Mouse (Mus musculus): ENCODE measurements around the gene a.

a gene

DNA sequence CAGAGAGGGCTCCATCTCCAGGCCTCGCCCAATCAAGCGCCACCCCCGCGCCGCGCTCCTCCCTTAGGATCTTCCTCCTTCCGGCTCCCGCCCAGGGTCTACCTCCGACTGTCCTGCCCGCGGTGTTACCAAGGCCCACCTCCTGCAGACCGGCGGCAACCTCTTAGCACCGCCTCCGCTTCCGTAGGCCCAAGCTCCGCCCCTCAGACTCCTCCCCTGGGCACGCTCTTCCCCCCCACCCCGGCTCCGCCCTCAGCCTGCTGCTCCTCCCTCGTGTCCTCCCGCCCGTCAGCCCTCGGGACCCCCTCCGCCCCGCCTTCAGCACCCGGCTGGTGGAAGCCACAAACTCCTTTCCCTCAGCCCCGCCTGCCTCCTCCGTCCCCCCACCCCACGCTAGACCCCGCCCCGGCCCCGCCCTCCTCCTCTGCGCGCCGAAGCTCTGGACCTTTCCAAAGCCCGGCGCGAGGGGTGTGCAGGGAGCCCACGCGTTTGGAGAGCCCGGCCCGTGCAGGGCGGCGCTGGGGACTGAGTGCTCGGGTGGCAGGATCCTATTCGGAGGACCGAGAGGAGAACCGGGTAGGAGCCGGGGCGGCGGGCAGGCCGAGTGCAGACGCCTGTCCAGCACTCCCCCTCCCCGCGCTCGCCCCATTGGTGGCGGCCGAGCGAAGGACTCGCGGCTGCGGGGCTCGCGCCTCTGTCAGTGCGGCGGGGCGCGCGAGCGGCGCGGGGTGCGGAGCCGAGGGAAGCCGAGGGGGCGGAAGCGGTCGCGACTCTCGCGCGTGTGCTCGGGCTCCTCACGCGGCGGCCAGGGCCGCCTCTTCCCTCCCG lies at the start of gene a, which contains the start of gene Raly:
TSS of gene a (plus strand) at position 747 of the 828 bp plus-strand sequence.
TSS of gene Raly (plus strand) at position 441 of the 828 bp plus-strand sequence.
- DNase-seq, result peak; percentile 98

DNA sequence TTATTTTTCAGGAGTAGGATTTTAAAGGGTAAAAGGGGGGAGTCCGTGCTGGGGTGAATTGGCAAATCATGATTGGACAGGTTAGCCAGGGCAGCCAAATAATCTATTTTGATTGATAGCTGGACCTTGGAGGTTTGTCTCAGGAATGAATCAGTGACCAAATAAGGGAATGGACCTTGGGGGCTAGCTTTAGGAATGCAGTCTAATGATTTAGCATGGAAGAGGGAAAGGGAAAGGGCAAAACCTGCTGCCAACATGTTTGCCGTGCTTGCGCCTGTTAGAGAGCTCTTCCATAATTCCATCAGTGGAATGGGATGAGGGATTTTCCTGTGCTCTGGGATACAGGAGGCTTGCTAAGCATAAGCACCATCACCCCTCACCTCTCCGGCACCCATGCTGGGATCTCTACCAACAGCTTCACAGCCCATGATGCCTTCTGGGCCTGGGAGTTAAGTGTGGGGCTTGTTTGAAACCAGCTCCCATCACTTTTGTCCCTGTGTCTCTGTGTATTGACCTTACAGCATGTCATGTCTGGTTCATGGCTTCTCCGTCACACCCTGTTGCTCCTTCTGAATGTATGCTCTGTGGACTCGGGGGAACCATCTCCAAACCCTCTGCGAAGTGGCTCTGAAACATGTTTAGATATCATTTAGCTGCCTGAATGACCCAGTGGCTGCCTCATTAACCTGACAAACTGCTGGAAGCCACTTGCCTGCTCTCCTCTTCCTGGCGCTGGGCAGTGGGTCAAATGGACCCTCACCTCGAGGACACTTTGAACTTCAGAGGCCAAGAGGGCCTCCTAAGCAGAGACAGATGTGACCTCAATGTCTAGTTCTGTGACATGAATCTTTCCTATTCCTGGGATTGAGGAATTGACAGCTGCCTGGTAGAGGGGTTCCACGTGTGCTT lies 48.0 kb upstream of the a start:
- DNase-seq, result no peak

DNA sequence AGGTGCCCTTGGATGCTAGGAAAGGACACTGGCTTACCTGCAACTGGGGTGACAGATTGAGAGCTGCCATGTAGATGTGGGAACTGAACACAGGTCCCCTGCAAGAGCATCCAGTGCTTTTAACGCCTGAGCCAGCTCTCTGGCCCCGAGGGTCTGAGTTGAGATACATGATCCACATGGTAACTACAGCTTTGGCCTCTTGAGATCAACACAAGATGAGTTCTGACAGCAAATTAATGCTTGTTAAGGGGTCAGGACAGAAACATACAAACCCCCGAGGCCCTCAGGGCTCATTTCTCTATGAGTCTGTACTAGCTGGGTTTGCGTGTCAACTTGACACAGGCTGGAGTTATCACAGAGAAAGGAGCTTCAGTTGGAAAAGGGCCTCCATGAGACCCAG lies 47.3 kb upstream of the a start:
- no peak for DNase-seq

DNA sequence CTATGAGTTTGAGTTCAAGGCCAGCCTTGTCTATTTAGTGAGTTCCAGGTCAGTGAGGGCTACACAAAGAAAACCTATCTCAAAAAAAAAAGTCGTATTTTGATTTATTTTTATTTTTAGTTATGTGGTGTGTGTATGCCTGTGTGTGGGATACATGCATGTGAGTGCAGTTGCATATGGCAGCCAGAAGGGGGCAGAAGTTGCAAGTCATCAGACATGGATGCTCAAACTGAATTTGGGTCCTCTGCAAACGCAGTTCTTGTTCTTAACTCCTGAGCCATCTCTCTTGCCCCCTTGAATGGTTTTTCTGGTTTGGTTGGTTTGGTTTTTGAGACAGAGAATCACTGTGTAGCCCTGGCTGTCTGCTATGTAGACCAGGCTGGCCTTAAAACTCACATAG lies 42.8 kb upstream of the a start:
- DNase-seq, result no peak

DNA sequence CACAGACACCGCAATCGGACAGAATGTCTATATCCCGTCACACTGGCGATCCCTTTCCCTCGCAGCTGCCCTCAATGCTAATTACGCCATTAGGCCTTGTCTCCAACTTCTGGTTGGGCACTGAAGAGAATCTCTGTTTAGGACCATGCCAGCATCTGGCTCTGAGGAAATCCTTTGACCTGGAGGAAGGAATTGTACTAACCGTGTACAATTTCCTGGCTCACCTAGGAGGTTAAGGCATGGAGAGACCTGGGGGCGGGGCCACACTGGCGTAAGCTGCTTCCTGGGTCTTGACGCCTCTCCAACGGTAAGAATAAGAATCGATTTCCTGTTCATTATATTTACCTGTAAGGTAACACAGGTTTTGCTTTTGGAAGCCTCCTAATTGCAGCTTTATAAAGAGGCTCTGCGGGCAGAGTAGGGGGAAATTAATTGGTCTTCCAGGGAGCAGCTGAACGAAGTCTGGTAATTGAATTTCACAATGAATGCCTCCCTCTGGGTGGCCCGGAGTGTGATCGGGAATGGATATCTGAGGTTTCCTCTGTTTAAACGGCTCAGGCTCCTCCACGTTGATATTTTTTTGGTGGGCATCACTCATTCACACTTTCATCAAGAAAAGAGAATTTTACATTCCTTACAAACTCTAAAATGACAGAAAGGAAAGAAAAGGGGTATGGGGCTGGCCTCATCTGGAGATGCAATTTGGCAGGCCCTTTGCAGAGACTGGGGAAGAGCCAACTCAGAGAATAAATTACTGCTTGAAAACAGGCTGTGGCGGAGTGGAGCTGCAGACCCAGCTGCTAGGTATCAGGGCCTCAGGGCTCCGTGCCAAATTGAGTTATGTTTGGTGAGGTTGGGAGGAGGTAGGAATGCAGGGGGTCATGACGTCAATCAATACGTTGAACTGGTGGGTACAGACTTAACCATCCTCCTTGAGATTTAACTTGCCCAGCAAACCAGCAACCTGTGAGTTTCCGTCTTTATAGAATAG lies 41.9 kb upstream of the a start:
- no peak for DNase-seq

DNA sequence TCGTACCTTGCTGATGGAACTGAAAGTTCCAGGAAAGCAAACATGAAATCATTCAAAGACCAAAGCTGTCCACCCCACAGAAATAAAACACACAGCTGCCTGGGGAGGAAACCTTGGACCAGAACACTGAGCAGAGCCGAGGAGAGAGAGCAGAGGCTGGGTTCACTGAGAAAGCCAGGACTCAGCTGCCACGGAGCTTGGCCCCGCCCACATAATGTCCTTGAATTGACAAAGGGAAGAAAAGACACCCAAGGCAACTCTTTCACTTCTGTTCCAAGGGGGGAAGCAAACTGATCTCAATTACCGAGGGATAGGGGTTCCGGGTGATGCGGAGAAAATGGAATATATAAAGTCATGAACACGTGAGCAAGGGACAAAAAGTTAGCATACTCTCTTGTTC lies 39.3 kb upstream of the a start:
- DNase-seq, result no peak

DNA sequence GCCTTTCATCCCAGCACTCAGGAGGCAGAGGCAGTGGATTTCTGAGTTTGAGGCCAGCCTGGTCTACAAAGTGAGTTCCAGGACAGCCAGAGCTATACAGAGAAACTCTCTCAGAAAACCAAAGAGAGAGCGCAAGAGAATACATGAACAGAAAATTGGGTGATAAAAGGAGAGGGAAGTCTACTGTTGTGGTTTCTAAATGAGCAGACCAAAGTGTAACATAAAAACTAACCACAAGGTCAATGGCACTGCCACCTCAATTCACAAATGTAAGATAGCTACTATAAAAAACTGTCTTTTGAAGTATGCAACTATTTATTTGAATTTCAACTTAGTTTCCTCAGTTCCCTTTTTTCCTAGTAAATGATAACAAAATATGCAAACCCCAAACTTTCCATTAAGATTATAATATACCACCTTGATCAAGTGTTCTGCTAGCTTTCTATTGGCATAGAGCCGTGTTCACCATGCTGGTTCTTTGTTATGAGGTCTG lies 37.1 kb upstream of the a start:
- DNase-seq, result no peak

DNA sequence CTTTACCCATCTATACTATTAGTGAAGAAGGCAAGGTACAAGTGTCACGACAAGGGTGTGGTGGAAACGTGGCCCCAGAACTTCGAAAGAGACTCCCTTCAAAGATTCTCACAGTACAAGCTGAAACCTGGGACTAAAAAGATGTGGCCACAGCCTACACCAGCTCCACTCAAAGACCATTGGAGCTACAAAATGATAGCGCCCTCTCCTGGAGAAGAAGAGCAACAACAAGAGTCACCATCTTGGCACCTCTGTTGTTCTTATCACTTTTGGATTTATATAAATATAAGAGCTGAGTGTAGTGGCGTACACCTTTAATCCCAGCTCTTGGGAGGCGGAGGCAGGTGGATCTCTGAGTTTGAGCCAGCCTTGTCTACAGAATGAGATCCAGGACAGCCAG lies 35.4 kb upstream of the a start:
- DNase-seq, result no peak

DNA sequence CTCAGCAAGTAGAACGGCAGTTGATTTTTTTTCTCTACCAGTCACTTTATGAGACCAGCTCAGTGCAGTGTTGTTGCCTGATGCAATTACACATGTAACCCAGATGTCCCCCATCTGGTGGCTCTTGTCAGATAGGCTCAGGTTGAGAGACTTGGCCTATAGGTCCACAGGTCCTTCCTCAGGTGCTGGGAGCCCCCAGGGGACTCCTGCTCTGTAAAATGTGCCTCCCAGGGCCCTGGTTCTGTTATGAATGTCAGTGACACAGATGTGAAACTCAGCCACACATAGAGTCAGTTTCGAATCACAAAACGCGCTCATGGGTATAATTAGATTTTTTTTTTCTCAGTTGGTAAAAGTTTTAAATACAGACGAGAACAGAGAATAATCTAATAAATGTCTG lies 33.5 kb upstream of the a start:
- peak; percentile 8 to 22 for DNase-seq

DNA sequence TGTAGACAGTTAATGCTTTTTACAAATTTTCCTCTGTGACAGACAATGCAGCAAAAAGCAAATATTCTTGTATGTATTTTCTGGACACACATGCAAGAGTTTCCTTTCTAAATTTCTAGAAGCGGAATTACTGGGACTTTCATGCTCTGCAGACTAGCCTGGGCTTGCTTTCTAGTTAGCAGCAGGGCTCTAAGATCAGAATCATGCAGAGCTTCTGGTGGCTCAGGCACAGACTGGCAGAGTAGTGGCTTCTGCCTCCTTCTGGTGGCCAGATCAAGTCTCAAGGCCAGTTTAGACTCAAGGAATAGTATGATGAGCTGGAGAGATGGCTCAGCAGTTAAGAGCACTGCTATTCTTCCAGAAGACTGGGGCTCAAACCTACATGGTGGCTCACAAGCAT lies 32.7 kb upstream of the a start:
- DNase-seq, result no peak

DNA sequence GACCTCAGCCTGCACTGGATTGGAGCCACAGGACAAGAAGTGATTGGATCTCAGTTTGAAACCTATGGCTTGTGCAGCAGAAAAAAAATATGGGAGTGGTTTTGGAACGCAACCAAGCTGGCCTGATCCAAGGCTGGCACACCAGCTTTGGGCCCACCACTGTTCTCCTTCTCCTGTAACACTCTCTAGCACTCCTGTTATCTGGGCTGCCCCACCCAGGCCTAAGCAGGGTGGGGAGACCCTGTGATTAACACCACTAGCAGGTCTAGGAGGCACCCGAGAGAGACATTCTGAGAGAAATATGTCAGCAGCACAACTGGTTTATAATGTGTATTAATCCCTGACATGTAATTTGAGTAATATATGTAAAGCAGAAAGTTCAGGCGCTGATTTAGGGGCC lies 28.0 kb upstream of the a start:
- DNase-seq, result no peak

DNA sequence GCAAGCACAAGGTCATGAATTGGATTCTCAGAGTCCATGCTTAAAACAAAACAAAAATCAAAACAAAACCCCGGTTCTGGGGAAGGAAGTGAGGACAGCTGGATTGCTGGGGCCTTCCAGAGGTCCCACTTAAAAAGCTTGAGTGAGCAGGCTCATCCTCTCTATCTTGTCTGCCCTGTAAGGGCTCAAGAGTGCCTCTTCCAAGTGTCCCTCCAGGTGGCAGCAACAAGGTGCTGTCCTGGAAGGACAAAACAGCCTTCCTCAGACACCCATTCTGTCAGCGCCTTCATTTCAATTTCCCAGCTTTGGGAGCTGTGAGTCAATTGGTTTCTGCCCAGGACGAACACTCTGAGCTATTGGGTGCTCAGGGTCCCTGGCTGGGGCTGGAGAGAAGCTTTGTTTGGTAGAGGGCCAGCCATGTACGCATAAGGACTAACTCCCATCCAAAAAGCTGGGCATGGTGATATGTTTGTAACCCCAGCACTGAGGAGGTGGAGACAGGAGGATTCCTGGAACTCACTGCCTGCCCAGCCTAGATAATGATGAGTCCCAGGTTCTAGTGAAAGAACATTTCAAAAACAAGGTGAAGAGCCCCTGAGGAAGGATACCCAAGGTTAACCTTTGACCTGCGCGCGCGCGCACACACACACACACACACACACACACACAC lies 26.2 kb upstream of the a start:
- DNase-seq, result no peak

DNA sequence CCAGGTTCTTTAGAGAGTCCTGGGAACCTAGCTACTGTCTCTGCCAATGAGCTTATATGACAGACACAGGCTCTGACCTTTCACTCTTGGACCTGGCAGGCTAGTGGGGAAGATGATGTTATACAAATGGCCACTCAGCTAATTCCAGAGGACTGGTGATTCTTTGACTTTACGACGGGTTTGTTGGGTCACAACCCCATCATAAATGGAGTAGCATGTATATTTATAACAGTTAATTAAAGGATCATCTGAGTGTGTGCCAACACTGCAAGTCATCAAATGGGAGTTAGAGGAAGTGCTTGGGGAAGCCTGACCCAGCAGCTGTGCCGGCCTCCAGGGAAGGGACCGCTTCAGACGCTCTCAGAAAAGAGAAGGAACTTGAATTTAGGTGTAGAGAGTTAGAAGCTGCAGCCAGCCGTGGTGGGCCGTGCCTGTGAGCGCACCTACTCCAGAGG lies 25.6 kb upstream of the a start:
- DNase-seq, result peak in 1 of 2 experiments; percentile 19

DNA sequence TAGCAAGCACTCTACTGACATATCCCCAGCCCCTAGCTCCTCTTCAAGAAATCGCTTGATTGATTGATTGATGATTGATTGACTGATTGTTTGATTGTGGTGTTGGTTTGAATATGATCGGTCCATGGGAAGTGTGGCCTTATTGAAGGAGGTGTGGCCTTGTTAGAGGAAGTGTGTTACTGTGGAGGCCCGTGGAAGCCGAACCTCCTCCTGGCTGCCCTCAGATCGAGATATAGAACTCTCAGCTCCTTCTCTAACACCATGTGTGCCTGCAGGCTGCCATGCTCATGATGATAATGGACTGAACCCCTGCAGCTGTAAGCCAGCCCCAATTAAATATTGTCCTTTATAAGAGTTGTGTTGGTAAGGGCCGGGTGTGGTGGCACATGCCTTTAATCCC lies 24.2 kb upstream of the a start:
- no peak for DNase-seq

DNA sequence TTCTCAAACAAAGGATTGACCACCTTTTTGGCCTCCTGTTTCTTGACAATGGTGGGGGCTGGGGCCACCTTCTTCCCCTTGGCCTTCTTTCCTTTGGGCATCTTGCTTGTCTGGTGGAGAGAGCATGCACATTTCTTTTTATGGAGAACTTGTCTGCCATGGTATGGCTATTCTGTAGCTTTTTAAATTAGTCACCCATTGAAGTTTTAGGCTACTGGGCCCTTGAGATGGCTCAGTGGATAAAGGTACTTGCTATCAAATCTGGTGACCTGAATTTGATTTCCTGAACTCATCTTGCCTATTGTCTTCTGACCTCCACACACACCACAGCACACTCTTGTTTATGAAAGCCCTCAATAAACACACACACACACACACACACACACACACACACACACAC lies 21.3 kb upstream of the a start, which contains the start of gene Gm14214:
TSS of gene Gm14214 (minus strand) at position 101 of the 400 bp plus-strand sequence.
- DNase-seq, result no peak

DNA sequence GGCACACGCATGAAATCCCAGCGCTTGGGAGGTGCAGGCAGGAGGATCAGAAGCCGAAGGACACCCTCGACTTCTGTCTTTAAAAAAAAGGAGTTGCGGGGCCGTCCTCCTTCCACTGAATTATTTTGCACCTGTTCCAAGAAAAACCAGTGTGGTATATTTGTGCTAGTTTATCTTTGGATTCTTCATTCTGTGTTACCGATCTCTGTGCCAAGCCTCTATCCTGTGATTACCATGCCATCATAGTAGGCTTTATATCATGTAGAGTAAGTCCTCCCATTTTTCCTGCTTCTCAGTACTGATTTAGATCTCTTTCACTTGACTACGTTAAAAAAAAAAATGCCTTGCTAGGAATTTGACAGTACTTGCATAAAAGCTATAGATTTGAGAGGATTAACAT lies 19.6 kb upstream of the a start:
- DNase-seq, result no peak

DNA sequence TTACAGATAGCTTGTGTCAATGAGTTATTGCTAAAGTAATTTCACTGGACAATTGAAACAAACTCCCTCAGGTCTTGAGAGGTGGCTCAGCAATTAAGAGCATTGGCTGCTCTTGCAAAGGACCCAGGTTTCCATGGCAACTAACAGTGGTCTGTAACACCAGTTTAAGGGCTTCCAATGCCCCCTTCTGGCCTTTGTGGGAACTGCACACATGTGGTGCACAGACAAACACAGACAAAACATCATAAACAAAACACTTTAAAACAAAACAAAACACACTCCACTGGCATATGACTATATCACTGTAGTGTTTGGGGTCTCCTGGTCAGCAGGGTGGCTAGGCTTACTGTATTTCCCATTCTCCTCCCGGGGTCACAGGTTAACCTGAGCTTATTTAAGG lies 17.2 kb upstream of the a start:
- peak; percentile 47 to 59 for DNase-seq

DNA sequence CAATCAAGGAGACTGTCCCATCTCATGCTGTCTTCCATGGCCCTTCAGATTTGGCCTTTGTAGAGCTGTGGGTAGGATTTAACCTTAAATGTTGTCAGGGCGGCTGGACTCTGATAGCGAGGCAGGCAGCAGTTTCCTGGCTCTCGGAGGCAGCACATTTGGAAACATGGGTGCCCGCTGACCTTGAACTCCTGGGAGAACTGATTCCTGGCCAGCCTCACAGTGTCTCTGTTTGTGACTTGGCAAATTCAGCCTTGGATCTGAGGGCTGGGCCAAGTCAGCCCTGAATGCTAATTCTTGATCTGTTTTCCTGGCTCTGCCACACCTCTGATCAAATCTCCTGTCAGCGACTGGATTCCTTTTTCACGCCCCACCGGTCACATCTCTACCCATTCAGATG lies 14.7 kb upstream of the a start:
- DNase-seq, result no peak

DNA sequence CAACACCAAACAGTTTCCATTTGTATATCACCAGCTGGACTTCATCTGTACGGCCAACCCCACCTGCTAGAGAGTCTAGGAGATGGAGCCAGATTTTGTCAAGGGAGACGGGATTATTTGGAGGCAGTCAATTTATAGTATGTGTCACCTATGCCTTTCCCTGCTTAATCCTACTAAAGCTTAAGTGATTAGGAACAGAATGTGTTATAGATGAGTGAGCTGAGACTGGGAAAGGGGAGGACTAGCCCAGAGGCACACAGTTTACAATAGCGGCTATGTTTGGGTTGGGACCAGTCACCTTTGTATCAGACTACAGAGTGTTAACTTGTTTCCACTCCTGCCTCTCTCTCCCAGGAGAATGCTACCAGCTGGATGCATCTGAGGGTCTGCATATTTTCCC lies 11.6 kb upstream of the a start:
- DNase-seq, result no peak

DNA sequence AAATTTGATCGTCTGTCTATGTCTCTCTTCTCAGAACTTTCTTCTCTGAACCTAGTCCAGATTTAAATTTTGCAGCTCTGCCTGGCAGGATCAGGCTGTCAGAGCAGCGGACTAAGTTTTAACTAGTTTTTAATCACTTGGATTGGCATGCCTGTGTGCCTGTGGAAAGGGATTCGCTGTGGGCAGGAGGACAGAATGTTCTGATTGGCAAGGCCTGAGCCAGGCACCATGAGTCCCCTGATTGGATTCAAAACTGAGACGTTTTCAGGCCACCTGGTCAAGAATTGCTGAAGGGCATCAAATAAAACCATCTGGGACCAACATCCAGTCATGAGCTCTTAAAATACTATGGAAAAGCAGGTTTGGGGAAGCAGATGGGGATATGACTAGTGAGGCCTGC lies 8.8 kb upstream of the a start:
- DNase-seq, result no peak

DNA sequence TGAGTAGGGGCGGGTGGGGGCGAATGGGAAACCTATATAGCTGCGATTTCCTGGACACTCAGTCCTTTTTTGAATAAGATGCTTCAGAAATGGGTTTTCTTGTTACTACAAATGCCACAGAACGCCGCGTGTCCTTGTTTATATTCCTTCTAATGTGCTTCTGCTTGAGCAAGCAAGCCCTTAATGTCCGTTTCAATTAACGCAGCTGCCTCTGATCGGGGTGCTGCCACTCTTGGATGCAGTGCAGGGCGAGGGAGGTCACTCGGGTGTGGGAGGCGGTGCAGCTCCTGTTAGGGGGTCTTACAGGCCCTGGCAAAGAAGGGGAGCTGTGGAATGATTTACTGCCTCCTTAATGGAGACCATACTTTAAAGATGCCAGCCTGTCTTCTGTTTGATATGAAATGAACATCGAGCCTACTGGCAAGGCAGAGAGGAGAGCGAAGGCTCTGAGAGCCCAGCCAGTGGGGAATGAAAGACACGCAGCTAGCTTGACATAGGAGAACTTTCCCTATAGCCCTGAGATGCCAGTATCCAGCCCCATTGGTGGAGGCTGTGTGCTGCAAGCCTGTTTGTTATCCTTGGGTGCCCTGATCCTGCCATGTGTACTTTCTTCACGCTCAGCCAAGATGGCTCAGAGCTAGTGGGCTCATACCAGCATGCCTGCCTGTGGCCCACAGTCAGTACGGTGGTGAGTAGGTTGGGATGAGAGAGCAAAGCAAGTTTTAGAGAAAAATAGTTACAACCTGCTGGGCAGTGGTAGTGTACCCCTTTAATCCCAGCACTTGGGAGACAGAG lies 8.1 kb upstream of the a start:
- DNase-seq, result no peak
